Mouse (Mus musculus) neutrophil, adult 65 days (primary cell): ENCODE results near the gene Skint2. TPM values are rescaled to one million over a fixed set of nuclear protein-coding genes. Genes with fewer than 3 reads are reported as not detected.

ENCODE experiments used
- total RNA-seq: library from RNA; stranded (reverse); gene quantifications from 2 replicates; pipeline ENCODE4 v1.2.4, GENCODE M21; 2023

Skint2 gene
- not detected in 2 replicates for total RNA-seq

GRCm38 (mm10) chr4:112556894-112557293 is at the start of gene Skint2:
Gene Skint2, plus strand, starts transcription at chr4:112557194.

Other genes starting within 250 kb of the Skint2 start
- gene Skint9, start 123.2 kb upstream of the Skint2 start, total RNA-seq = not detected in 2 replicates
- gene Skint10, start 217.7 kb downstream of the Skint2 start, total RNA-seq = not detected in 2 replicates